Mouse (Mus musculus): ENCODE data around the gene Casq1. TPM values are rescaled to one million over a fixed set of nuclear protein-coding genes. Genes with fewer than 3 reads are reported as not detected.

Gene Casq1
- polyA plus RNA-seq, 1 experiment = not detected

DNA sequence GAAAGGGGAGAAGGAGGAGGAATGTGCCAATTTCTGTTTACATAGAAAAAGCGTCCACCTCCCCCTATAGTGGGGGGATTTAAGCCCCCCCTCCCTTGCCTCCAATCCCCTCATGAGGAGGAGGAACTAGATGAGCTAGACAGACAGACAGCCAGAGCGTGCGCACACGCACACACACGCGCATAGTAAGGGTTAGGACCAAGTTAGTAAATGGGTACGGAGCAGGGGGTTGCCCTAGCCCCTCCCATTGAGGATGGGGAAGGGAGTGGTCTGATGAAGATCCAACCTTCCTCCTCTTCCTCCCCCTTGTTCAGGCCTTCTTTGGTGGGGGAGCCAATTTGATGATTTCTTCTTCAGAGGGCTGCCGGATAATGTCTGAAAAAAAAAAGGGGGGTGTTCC lies 21.4 kb downstream of the Casq1 start:
- no peak for TF ChIP-seq GATA1 (IDR thresholded peaks at IDR 0.05; ENCODE audit: low read length)

DNA sequence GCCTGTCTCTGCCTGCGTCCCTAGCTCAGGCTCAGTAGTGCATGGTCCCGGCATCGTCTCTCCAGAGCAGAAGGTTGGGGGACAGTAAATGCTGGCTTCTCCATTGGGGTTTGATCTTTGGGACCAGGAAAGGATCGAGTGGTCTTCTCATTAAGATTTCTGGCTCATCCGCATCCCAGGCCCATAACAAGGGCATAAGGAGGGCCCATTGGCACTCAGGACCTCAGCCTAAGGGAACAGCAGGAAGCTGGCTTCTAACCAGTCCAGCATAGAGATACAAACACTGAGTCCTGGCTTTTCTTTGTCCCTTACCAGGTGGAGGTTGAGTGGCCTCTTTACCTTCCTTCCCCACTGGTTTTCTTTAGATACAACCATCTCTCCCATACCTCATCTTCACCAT lies 21.8 kb downstream of the Casq1 start:
- no peak for TF ChIP-seq GATA1 (IDR thresholded peaks at IDR 0.05; ENCODE audit: low read length)

DNA sequence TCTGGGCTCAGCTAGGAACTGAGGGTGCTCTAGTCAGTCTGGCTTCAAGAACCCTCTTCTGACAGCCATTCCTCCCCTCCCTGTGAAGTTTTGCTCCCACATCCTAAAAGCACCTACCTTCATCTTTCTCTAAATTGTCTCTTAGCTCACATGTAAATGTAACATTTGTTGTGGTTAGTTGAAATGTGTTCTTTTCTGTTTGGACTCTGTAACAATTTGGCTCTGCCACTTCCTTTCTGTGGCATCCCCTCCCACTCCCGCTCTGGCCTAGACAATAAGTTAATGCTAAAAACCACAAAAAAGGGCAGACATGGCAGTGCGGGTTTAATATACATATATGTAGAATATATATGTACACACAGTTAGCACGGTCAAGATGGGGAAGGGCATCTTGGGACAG lies 22.5 kb downstream of the Casq1 start:
- no peak for TF ChIP-seq GATA1 (IDR thresholded peaks at IDR 0.05; ENCODE audit: low read length)

DNA sequence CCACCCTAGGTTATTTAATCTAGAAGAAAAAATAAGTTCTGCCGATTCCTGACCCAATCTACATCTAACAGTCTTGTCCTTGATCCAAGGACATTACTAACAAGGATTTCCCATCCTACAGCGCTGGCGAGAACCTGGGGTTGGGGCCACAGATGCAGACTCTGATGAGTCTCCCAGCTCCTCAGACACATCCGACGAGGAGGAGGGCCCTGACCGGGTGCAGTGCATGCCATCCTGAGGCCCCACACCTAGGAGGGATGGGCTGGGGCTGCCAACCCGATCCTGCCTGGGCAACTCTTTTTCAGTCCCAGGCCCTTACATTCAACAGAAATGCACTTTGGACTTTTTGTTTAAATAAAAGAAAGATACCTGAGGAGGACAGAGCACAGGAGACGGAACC lies 25.2 kb downstream of the Casq1 start:
- no peak for TF ChIP-seq GATA1 (IDR thresholded peaks at IDR 0.05; ENCODE audit: low read length)

DNA sequence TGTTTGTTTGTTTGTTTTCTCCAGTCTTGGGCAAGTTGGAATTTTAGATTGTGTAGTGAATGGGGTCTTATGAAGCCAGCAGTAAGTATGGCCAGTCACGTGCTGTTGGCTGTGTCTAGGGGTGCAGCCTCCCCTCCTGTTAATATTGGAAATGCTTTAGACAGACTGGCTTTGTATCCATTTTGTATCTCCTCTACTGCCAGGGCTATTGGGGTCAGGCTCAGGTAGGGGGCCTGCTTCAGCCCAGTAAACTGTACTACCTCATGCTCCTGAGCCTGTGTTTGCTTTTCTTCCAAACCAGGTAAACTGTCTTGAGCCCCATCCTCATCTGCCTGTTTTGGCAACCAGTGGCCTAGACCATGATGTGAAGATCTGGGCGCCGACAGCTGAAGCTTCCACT lies 27.5 kb downstream of the Casq1 start:
- no peak for TF ChIP-seq GATA1 (IDR thresholded peaks at IDR 0.05; ENCODE audit: low read length)

GRCm38 (mm10) chr1:172191578-172191977 lies 28.1 kb downstream of the Casq1 start:
- no peak for TF ChIP-seq GATA1 (IDR thresholded peaks at IDR 0.05; ENCODE audit: low read length)

- no peak for TF ChIP-seq GATA1 (IDR thresholded peaks at IDR 0.05; ENCODE audit: low read length)
These were observed 30.8 kb downstream of the Casq1 start for GRCm38 (mm10) chr1:172188891-172189290.

GRCm38 (mm10) chr1:172186401-172187289 lies 33.0 kb downstream of the Casq1 start:
- no peak for TF ChIP-seq GATA1 (IDR thresholded peaks at IDR 0.05; ENCODE audit: low read length)

GRCm38 (mm10) chr1:172183915-172184314 lies 35.8 kb downstream of the Casq1 start:
- no peak for TF ChIP-seq GATA1 (IDR thresholded peaks at IDR 0.05; ENCODE audit: low read length)

- no peak for TF ChIP-seq GATA1 (IDR thresholded peaks at IDR 0.05; ENCODE audit: low read length)
These were observed 36.6 kb downstream of the Casq1 start for GRCm38 (mm10) chr1:172183056-172183455.

DNA sequence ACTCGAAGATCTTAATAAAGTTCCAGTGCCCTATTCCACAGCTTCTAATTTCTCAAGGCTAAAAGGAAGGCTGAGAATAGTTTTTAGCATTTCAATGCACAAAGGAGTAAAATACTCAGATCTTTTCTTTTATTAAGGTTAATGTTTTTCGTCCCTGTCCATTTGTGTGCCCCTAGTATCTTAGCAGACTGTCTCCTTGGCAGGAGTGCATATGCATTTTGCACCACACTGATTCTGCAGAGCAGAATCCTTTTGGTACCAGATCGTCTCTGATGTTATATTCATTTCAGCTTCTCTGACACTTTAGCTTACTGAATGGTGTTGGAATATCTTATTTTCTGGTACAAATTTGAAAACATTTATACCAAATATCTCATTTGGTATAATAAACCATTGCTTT lies 37.9 kb downstream of the Casq1 start:
- TF ChIP-seq GATA1 (IDR thresholded peaks at IDR 0.05; ENCODE audit: low read length) = no peak

GRCm38 (mm10) chr1:172180881-172181280 lies 38.8 kb downstream of the Casq1 start:
- TF ChIP-seq GATA1 (IDR thresholded peaks at IDR 0.05; ENCODE audit: low read length) = no peak

GRCm38 (mm10) chr1:172179102-172179501 lies 40.6 kb downstream of the Casq1 start:
- TF ChIP-seq GATA1 (IDR thresholded peaks at IDR 0.05; ENCODE audit: low read length) = no peak

- TF ChIP-seq GATA1 (IDR thresholded peaks at IDR 0.05; ENCODE audit: low read length) = no peak
These were observed 41.9 kb downstream of the Casq1 start for GRCm38 (mm10) chr1:172177791-172178190.

- no peak for TF ChIP-seq GATA1 (IDR thresholded peaks at IDR 0.05; ENCODE audit: low read length)
These were observed 46.5 kb downstream of the Casq1 start for GRCm38 (mm10) chr1:172173181-172173580.

DNA sequence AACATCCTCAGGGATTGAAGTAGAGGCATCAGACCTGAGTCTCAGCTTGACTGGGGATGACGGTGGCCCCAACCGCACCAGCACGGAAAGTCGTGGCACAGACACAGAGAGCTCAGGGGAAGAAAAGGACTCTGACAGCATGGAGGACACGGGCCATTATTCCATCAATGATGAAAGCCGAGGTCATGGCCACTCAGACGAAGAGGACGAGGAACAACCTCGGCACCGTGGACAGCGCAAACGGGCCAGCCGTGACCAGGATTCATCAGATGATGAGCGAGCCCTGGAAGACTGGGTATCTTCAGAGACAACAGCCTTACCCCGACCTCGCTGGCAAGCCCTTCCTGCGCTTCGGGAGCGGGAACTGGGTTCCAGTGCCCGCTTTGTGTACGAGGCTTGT lies 47.3 kb downstream of the Casq1 start:
- no peak for TF ChIP-seq GATA1 (IDR thresholded peaks at IDR 0.05; ENCODE audit: low read length)

- TF ChIP-seq GATA1 (IDR thresholded peaks at IDR 0.05; ENCODE audit: low read length) = no peak
These were observed 49.9 kb downstream of the Casq1 start for GRCm38 (mm10) chr1:172169809-172170208.

Measured in G1E-ER4 (cell line).